Mouse (Mus musculus) heart, postnatal 0 days (tissue): ENCODE measurements at regions not wholly inside any gene's neighbourhood (a gene's known extent, or its start where the extent isn't known, plus 50 kb on each side); places are given as distances from the start of the nearest gene placed in this dataset.
A peak's percentile ranks its signal among the peaks of the same experiment; 100 is the strongest.

Source experiments
- ATAC-seq: fragments of 200-750 bp; cut with Nextera tagmentation; 2 replicates; pipeline ENCODE4 v1.8.0; 2017; ENCODE audit warnings: low read depth, moderate number of reproducible peaks, moderate library complexity; ENCODE audit not compliant: insufficient read depth
- DNase-seq: peaks from one replicate; pipeline ENCODE4 v3.0.0-alpha.2; 2016; ENCODE audit warnings: low spot score
- H3K27ac ChIP-seq: fragments of 300-500 bp; sonication (generic); 2 replicates; pipeline ENCODE4 v1.5.1; 2014; ENCODE audit warnings: low read depth, mild to moderate bottlenecking
- H3K27me3 ChIP-seq: fragments of 300-500 bp; sonication (generic); 2 replicates; pipeline ENCODE4 v1.6.1; 2014; ENCODE audit warnings: low read length, mixed read lengths; ENCODE audit not compliant: control insufficient read depth, insufficient read depth
- H3K36me3 ChIP-seq: fragments of 300-500 bp; sonication (generic); replicated peaks from 2 replicates; pipeline ENCODE4 v1.6.1; 2014; ENCODE audit warnings: low read length, mixed read lengths; ENCODE audit not compliant: control insufficient read depth, insufficient read depth
- H3K4me1 ChIP-seq: fragments of 300-500 bp; sonication (generic); 2 replicates; pipeline ENCODE4 v1.6.1; 2014; ENCODE audit warnings: antibody characterized with exemption; ENCODE audit not compliant: control insufficient read depth, insufficient read depth
- H3K4me2 ChIP-seq: fragments of 300-500 bp; sonication (generic); 2 replicates; pipeline ENCODE4 v1.6.1; 2014; ENCODE audit warnings: low read depth, mild to moderate bottlenecking, low read length, moderate library complexity
- H3K4me3 ChIP-seq: fragments of 300-500 bp; sonication (generic); 2 replicates; pipeline ENCODE4 v1.5.1; 2014; ENCODE audit warnings: low read depth, low read length
- H3K9ac ChIP-seq: fragments of 300-500 bp; sonication (generic); replicated peaks from 2 replicates; pipeline ENCODE4 v1.6.1; 2014; ENCODE audit warnings: low read depth, low read length, mixed read lengths
- H3K9me3 ChIP-seq: fragments of 300-500 bp; sonication (generic); replicated peaks from 2 replicates; pipeline ENCODE4 v1.6.1; 2016; ENCODE audit warnings: low read length; ENCODE audit not compliant: control insufficient read depth
- CTCF ChIP-seq: IDR thresholded peaks from 2 replicates; pipeline ENCODE4 v1.5.1; 2016; ENCODE audit warnings: antibody characterized with exemption, control low read depth, low read depth
- EP300 ChIP-seq: IDR thresholded peaks from 2 replicates; pipeline ENCODE4 v1.6.1; 2016; ENCODE audit warnings: antibody characterized with exemption, low read depth
- WGBS: fragments of 180-500 bp; shearing (Covaris S2); extraction: QIAGEN DNeasy Blood & Tissue Kit; methylation state at CpG from one replicate; pipeline ENCODE4 v1.1.7; 2014; 5-methylcytosine and 5-hydroxymethylcytosine counted together

GRCm38 (mm10) chr4:56124515-56124914, 592.2 kb upstream of the Klf4 start:
- Histone ChIP-seq H3K9ac (no peak overlapping the region), H3K4me1 (no peaks in the 10 kb centered on the region), H3K27me3 (no peaks in the 10 kb centered on the region), H3K27ac (peak overlapping the region; percentile 64), H3K9me3 (no peaks in the 10 kb centered on the region), H3K4me2 (no peak overlapping the region), H3K4me3 (no peak overlapping the region), H3K36me3 (no peaks in the 10 kb centered on the region)
- TF ChIP-seq EP300 (no peak), CTCF (no peak)
- ATAC-seq (peak; percentile 55; the same call in 1 of the 2 replicates), DNase-seq (peak; percentile 63)

GRCm38 (mm10) chr4:56122198-56122597, 589.9 kb upstream of the Klf4 start:
- WGBS, result 93% methylated on average over 5 of the region's 5 CpGs
- H3K27ac ChIP-seq, result no peak overlapping the region
- H3K36me3 ChIP-seq, result no peaks in the 10 kb centered on the region
- TF ChIP-seq EP300, result no peak
- no peak for TF ChIP-seq CTCF
- no peaks in the 10 kb centered on the region for H3K4me1 ChIP-seq
- no peak overlapping the region for H3K4me3 ChIP-seq
- ATAC-seq (no peak), DNase-seq (no peak)
- no peak overlapping the region for H3K4me2 ChIP-seq
- H3K9me3 ChIP-seq, result no peaks in the 10 kb centered on the region
- H3K27me3 ChIP-seq, result no peaks in the 10 kb centered on the region
- H3K9ac ChIP-seq, result no peak overlapping the region

- TF ChIP-seq CTCF (no peak), EP300 (no peak)
- Histone ChIP-seq H3K4me2 (no peak overlapping the region), H3K4me1 (no peaks in the 10 kb centered on the region), H3K9me3 (no peaks in the 10 kb centered on the region), H3K27me3 (no peaks in the 10 kb centered on the region), H3K9ac (no peak overlapping the region), H3K27ac (no peak overlapping the region), H3K4me3 (no peak overlapping the region), H3K36me3 (no peaks in the 10 kb centered on the region)
- 79% methylated on average over 5 of the region's 5 CpGs for WGBS
- DNase-seq (no peak), ATAC-seq (no peak)
These were observed 589.4 kb upstream of the Klf4 start for GRCm38 (mm10) chr4:56121664-56122063.

- TF ChIP-seq CTCF, result no peak
- no peak for TF ChIP-seq EP300
- H3K9ac ChIP-seq, result no peak overlapping the region
- H3K9me3 ChIP-seq, result no peaks in the 10 kb centered on the region
- H3K4me2 ChIP-seq, result no peak overlapping the region
- no peak overlapping the region for H3K27ac ChIP-seq
- no peaks in the 10 kb centered on the region for H3K27me3 ChIP-seq
- H3K4me3 ChIP-seq, result no peak overlapping the region
- DNase-seq, result no peak
- H3K4me1 ChIP-seq, result no peaks in the 10 kb centered on the region
- H3K36me3 ChIP-seq, result no peaks in the 10 kb centered on the region
- 84% methylated on average over 11 of the region's 11 CpGs for WGBS
- no peak for ATAC-seq
These were observed 588.1 kb upstream of the Klf4 start for GRCm38 (mm10) chr4:56120357-56120756.

- Histone ChIP-seq H3K9ac (peak overlapping the region; percentile 26; the same call in 1 of the 2 replicates), H3K9me3 (no peaks in the 10 kb centered on the region), H3K36me3 (no peaks in the 10 kb centered on the region), H3K27me3 (no peaks in the 10 kb centered on the region), H3K4me1 (peaks cover 12% of the 10 kb centered on the region; the same call in 1 of the 2 replicates), H3K27ac (peak overlapping the region; percentile 94), H3K4me2 (peak overlapping the region; percentile 38), H3K4me3 (peak overlapping the region; percentile 14; the same call in 1 of the 2 replicates)
- 0% methylated on average over 10 of the region's 10 CpGs for WGBS
- TF ChIP-seq EP300, result peak; percentile 90
- TF ChIP-seq CTCF, result 0 out of 2 replicates have a peak, but pooled peaks have one; percentile 6
- ATAC-seq (peak; percentile 97), DNase-seq (peak; percentile 97)
These were observed 581.5 kb upstream of the Klf4 start for GRCm38 (mm10) chr4:56113701-56114196.
